Mouse (Mus musculus) kidney, adult 2 months (tissue): ENCODE results near the gene Ankrd33b. TPM values are rescaled to one million over a fixed set of nuclear protein-coding genes. Genes with fewer than 3 reads are reported as not detected.

Source experiments
- DNase-seq: peaks from one replicate; pipeline ENCODE4 v3.0.0; 2021
- H3K27ac ChIP-seq: fragments of 200-500 bp; 2 replicates; pipeline ENCODE4 v1.5.1; 2012; ENCODE audit warnings: low read depth, low read length, control low read depth, inconsistent platforms; ENCODE audit not compliant: insufficient read depth
- H3K27me3 ChIP-seq: fragments of 200-500 bp; replicated peaks from 2 replicates; pipeline ENCODE4 v1.6.1; 2012; ENCODE audit warnings: mild to moderate bottlenecking, moderate library complexity, low read length, inconsistent platforms; ENCODE audit not compliant: control insufficient read depth, insufficient read depth
- H3K36me3 ChIP-seq: fragments of 200-500 bp; 2 replicates; pipeline ENCODE4 v1.6.1; 2012; ENCODE audit warnings: mild to moderate bottlenecking, moderate library complexity, low read length, inconsistent platforms; ENCODE audit not compliant: control insufficient read depth, insufficient read depth
- H3K4me1 ChIP-seq: fragments of 200-500 bp; 2 replicates; pipeline ENCODE4 v1.6.1; 2011; ENCODE audit warnings: low read length; ENCODE audit not compliant: control insufficient read depth, insufficient read depth
- H3K4me3 ChIP-seq: fragments of 200-500 bp; 2 replicates; pipeline ENCODE4 v1.5.1; 2011; ENCODE audit warnings: mild to moderate bottlenecking, low read depth, low read length, control low read depth; ENCODE audit not compliant: insufficient read depth
- CTCF ChIP-seq: fragments of 200-500 bp; conservative IDR thresholded peaks from 2 replicates; pipeline ENCODE4 v1.5.1; 2011; ENCODE audit warnings: low read depth, mild to moderate bottlenecking, control low read depth, low read length, moderate library complexity, mixed read lengths; ENCODE audit not compliant: insufficient read depth, insufficient read length
- POLR2A ChIP-seq: fragments of 200-500 bp; IDR thresholded peaks from one replicate; pipeline ENCODE4 v1.6.1; 2011; ENCODE audit warnings: low read depth, low read length, control low read depth
- WGBS: fragments of 180-500 bp; shearing (Covaris S2); methylation state at CpG from one replicate; pipeline ENCODE4 v1.1.7; 2018; 5-methylcytosine and 5-hydroxymethylcytosine counted together
- polyA plus RNA-seq: library from polyadenylated mRNA; depleted of rRNA; stranded (reverse); fragments of >200 nt; gene quantifications from 2 replicates; pipeline ENCODE4 v1.2.3, GENCODE M21; 2012

Gene Ankrd33b
- polyA plus RNA-seq, 1 experiment, result 21.8 TPM

DNA sequence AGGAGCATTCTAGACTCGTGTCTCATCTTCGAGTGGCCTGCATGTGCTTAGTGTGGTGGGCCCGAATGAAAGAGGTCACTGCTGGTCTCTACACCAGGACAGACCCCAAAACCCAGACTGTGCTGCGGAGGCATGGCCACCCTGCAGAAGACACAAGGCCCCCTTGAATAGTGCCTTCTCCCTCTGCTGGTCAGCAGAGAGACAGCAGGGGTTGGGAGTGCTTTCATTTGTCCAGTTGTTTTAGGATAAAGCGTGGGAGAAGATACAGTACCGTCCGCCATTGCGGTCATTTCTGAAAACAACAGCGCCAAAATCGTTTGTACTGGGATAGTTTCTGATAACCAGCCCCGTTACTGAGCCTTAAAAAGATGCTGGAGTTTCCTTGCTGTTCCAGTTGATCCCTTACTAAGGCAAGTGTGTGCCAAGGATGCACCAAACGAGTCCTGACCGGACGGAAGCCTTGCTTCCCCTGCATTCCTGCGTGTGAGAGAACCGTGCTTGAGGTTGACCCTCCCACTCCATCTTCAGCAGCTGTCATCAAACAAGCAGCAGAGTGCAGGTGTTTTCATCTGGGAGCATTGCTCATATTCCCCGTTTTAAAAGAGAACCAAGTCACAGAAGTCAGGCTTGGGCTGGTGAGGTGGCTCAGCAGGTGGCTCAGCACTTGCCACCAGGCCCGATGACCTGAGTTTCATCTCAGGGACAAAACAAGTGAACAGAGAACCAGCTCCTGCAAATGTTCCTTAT lies 108.7 kb downstream of the Ankrd33b start:
- Histone ChIP-seq H3K27me3 (no peaks in the 10 kb centered on the region), H3K4me1 (peaks cover 6% of the 10 kb centered on the region; the same call in 1 of the 2 replicates), H3K36me3 (no peaks in the 10 kb centered on the region), H3K27ac (no peak overlapping the region), H3K4me3 (no peak overlapping the region)
- WGBS, result 78% methylated on average over 18 of the region's 18 CpGs
- TF ChIP-seq CTCF (peak; percentile 40), POLR2A (no peak)
- no peak for DNase-seq

DNA sequence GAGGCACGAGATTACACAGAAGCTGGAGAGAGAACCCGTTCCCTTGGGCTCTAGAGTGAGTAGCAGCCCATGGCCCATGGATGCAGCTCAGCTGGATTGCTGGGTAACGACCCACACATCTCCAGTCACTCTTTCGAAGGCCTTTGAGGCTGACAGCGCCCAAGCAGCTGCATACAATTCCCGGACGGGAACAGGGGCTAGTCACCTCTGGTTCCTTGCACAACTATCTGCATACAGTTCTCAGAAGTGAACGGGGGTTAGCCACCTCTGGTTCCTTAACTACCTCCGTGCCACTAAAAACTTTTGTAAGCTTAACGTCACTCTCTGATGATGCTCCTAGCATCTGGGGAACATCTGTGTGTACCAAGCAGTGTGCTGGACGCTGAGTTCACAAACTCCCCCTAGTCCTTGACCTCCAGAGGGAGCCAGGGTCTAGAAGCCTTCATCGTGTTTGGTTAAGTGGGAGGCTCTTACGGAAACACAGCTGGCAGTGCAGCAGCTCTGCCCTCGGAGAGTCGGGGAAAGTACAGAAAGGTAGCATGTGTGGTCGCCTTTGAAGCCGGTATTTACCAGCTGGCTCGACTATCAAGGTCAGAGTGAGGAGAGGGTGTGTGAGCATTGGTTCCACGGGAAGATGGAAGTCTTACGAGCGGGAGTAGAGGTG lies 109.4 kb downstream of the Ankrd33b start:
- TF ChIP-seq CTCF (no peak), POLR2A (no peak)
- no peak overlapping the region for H3K4me3 ChIP-seq
- H3K27me3 ChIP-seq, result no peaks in the 10 kb centered on the region
- no peak overlapping the region for H3K27ac ChIP-seq
- H3K36me3 ChIP-seq, result no peaks in the 10 kb centered on the region
- no peak for DNase-seq
- H3K4me1 ChIP-seq, result peaks cover 6% of the 10 kb centered on the region; the same call in 1 of the 2 replicates
- 68% methylated on average over 21 of the region's 21 CpGs for WGBS

DNA sequence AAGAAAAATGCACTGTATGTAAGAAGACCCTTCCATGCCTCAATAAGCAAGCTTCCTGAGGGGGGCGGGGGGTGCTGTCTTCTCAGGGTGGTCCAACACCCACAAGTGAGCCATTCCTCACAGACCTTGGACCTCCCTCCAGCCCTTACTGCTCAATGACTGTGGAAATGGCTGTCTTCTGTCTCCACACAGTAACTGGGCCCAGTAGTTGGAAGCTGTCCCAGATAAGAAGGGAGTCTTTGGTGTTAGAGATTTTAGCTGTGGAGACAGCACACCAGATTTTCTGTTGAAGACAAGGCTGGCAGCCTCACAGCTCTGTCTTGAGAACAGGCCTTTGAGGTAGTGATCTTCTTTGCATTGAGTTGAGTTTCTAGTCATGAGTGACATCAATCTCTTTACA lies 110.2 kb downstream of the Ankrd33b start:
- H3K27ac ChIP-seq, result no peak overlapping the region
- 85% methylated on average over 1 of the region's 1 CpGs for WGBS
- H3K4me3 ChIP-seq, result no peak overlapping the region
- no peaks in the 10 kb centered on the region for H3K27me3 ChIP-seq
- peaks cover 5% of the 10 kb centered on the region; the same call in 1 of the 2 replicates for H3K4me1 ChIP-seq
- TF ChIP-seq CTCF, result no peak
- no peak for TF ChIP-seq POLR2A
- H3K36me3 ChIP-seq, result no peaks in the 10 kb centered on the region
- no peak for DNase-seq

DNA sequence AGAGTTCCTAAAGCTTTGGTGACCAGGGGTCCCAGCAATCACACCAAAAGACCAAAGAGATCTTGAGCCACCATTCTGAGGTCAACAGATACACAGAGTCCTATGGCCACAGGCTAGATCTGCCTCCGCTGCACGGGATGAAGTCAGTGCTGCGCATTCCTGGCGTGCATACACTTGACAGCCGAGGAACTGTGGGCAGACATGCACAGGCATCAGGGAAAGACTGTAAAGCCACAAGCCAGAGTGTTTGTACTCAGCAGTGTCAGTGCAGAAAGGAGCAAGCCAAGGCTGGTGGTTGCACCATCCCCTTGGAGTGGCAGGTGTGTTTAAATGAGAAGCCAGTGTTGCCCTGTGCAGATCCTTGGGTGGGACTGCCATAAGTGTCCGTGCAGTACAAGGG lies 111.8 kb downstream of the Ankrd33b start:
- no peaks in the 10 kb centered on the region for H3K27me3 ChIP-seq
- TF ChIP-seq POLR2A, result no peak
- no peak for TF ChIP-seq CTCF
- H3K27ac ChIP-seq, result no peak overlapping the region
- 71% methylated on average over 6 of the region's 6 CpGs for WGBS
- no peak for DNase-seq
- H3K36me3 ChIP-seq, result no peaks in the 10 kb centered on the region
- H3K4me1 ChIP-seq, result no peaks in the 10 kb centered on the region; the same call in 1 of the 2 replicates
- H3K4me3 ChIP-seq, result no peak overlapping the region

DNA sequence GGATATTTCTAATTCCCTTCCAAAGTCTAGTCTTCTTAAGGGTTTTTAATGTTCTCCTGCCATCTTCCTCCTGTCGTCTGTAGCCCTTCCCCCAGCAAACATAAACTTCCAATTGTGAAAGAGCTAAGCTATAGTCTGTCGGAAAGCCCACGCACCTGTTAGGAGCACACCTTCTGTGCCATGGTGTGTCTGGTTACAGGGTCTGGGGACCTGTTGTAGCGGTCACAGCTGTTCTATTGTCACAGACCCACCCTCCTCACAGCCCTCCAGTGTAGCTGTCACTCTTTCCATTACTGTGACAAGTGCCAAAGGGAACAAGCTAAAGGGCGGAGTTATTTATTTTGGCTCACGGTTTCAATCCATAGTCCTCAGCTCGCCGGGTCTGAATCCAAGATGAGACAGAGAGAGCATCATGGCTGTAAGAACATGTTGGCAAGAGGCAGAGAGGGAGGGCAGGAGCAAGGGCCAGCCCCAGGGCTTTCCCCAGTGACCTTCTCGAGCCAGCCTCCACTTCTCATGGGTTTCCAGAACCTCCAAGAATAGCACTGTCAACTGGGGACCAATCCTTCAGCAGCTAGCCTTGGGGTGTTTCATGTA lies 112.5 kb downstream of the Ankrd33b start:
- no peaks in the 10 kb centered on the region; the same call in 1 of the 2 replicates for H3K4me1 ChIP-seq
- no peak for TF ChIP-seq CTCF
- no peak for TF ChIP-seq POLR2A
- no peak for DNase-seq
- H3K4me3 ChIP-seq, result no peak overlapping the region
- H3K27me3 ChIP-seq, result no peaks in the 10 kb centered on the region
- H3K36me3 ChIP-seq, result no peaks in the 10 kb centered on the region
- no peak overlapping the region for H3K27ac ChIP-seq
- WGBS, result 87% methylated on average over 9 of the region's 9 CpGs

DNA sequence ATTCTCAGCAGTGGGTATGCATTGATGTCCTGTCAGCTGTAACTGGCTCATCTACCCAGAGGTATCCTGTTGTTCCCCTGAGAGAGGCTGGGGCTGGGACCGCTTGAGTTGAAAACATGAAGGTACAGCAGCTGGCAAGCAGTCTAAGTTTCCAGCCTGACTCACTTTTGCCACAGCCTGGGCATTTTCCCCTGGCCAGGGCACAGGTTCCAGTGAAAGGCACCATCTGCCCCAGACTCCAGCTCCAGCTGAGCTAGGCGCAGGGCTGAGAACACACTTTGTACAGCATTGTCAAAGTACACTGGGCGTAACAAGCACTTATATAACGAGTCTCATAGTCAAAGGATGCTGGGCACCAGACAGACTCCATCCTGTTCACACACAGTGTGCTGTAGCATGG lies 113.6 kb downstream of the Ankrd33b start:
- no peak for TF ChIP-seq CTCF
- no peak for TF ChIP-seq POLR2A
- DNase-seq, result peak; percentile 83
- WGBS, result 56% methylated on average over 4 of the region's 4 CpGs
- no peak overlapping the region for H3K27ac ChIP-seq
- H3K27me3 ChIP-seq, result no peaks in the 10 kb centered on the region
- H3K36me3 ChIP-seq, result no peaks in the 10 kb centered on the region
- H3K4me3 ChIP-seq, result no peak overlapping the region
- H3K4me1 ChIP-seq, result no peaks in the 10 kb centered on the region; the same call in 1 of the 2 replicates

DNA sequence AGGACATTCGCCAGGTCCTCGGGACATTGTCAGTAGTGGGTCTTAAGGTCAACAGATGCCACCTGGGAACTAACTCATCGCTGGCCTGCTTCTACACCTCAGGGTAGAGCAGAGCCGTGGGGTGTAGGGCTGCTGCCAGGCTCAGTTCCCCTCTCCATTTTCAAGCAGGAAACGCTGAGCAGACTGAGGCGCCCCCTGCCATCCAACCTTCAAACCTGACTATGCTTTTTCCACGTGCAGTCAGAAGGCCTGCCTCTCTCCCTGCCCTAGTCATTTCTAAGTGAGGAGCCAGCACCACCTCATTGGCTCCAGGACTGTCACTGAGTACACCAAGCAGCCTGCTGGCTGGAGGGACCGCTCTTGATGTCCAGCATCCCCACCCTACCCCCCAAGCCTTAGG lies 114.1 kb downstream of the Ankrd33b start:
- 71% methylated on average over 8 of the region's 8 CpGs for WGBS
- Histone ChIP-seq H3K4me3 (no peak overlapping the region), H3K4me1 (no peaks in the 10 kb centered on the region; the same call in 1 of the 2 replicates), H3K36me3 (no peaks in the 10 kb centered on the region), H3K27me3 (no peaks in the 10 kb centered on the region), H3K27ac (no peak overlapping the region)
- no peak for DNase-seq
- no peak for TF ChIP-seq POLR2A
- no peak for TF ChIP-seq CTCF
